Mouse (Mus musculus) embryonic fibroblast, embryonic 13.5 days (primary cell): ENCODE measurements around the gene Neb.

ENCODE experiments used
- CTCF ChIP-seq: IDR thresholded peaks from 2 replicates; pipeline ENCODE4 v1.5.1; 2011; ENCODE audit warnings: mild to moderate bottlenecking, control low read depth, low read length, moderate library complexity, borderline replicate concordance; ENCODE audit not compliant: insufficient read depth
- POLR2A ChIP-seq: IDR thresholded peaks from 2 replicates; pipeline ENCODE4 v1.6.1; 2011; ENCODE audit warnings: low read depth, mild to moderate bottlenecking, control low read depth, low read length, moderate library complexity

GRCm38 (mm10) chr2:52215945-52216344, 162.3 kb downstream of the Neb start:
- TF ChIP-seq CTCF (no peak), POLR2A (no peak)
